7 mouse cellular contexts compared by ENCODE assay signal in genomic region chr2:126707438-126707779, GRCm38 (mm10). TPM values are rescaled to one million over a fixed set of nuclear protein-coding genes. Genes with fewer than 3 reads are reported as not detected.
DNase-seq lines count a peak whose midpoint lies in the region; ATAC-seq and TF ChIP-seq lines count a peak whose summit lies in the region.

No protein-coding gene starts in this region.

- peak overlapping the region; percentile 58 for H3K4me2 ChIP-seq in neural tube, embryonic 11.5 days (ENCODE audit: low read depth)
- H3K4me2 ChIP-seq in forebrain, embryonic 13.5 days = peak overlapping the region; percentile 74
- peak overlapping the region; percentile 84 for H3K4me2 ChIP-seq in liver, embryonic 12.5 days
- H3K4me2 ChIP-seq in stomach, postnatal 0 days (replicated peaks; ENCODE audit: low read depth) = peak overlapping the region; percentile 69

- WGBS in neural tube, embryonic 11.5 days = under 1% methylated on average over 23 of the region's 23 CpGs
- WGBS in forebrain, embryonic 13.5 days = under 1% methylated on average over 23 of the region's 23 CpGs
- 1% methylated on average over 23 of the region's 23 CpGs for WGBS in liver, embryonic 12.5 days (ENCODE audit: insufficient replicate concordance)
- WGBS in stomach, postnatal 0 days = 0% methylated on average over 23 of the region's 23 CpGs

- H3K9me3 ChIP-seq in neural tube, embryonic 11.5 days (ENCODE audit: control insufficient read depth, low read length) = no peaks in the 10 kb centered on the region
- H3K9me3 ChIP-seq in forebrain, embryonic 13.5 days (replicated peaks) = no peaks in the 10 kb centered on the region
- no peaks in the 10 kb centered on the region for H3K9me3 ChIP-seq in liver, embryonic 12.5 days (replicated peaks)
- no peaks in the 10 kb centered on the region for H3K9me3 ChIP-seq in stomach, postnatal 0 days (ENCODE audit: control insufficient read depth, low read length)

- peak overlapping the region; percentile 73 for H3K4me3 ChIP-seq in neural tube, embryonic 11.5 days (ENCODE audit: low read depth, low read length)
- peak overlapping the region; percentile 91 for H3K4me3 ChIP-seq in forebrain, embryonic 13.5 days
- H3K4me3 ChIP-seq in liver, embryonic 12.5 days = peak overlapping the region; percentile 94
- peak overlapping the region; percentile 90 for H3K4me3 ChIP-seq in stomach, postnatal 0 days (ENCODE audit: low read depth, low read length)

- H3K4me1 ChIP-seq in neural tube, embryonic 11.5 days (ENCODE audit: control insufficient read depth, insufficient read depth, low read length) = peaks cover 3% of the 10 kb centered on the region; the same call in 1 of the 2 replicates
- peaks cover 11% of the 10 kb centered on the region for H3K4me1 ChIP-seq in forebrain, embryonic 13.5 days
- peaks cover 10% of the 10 kb centered on the region for H3K4me1 ChIP-seq in liver, embryonic 12.5 days
- no peaks in the 10 kb centered on the region for H3K4me1 ChIP-seq in stomach, postnatal 0 days (replicated peaks; ENCODE audit: control insufficient read depth, insufficient read depth)

- ATAC-seq in neural tube, embryonic 11.5 days (ENCODE audit: insufficient read depth, low FRiP score, low TSS enrichment) = peak; percentile 86
- ATAC-seq in forebrain, embryonic 13.5 days = no peak; the same call in 1 of the 2 replicates
- peak; percentile 82 for ATAC-seq in liver, embryonic 12.5 days
- peak; percentile 79 for ATAC-seq in stomach, postnatal 0 days (ENCODE audit: low FRiP score, low TSS enrichment)

- H3K9ac ChIP-seq in neural tube, embryonic 11.5 days (ENCODE audit: low read length) = peak overlapping the region; percentile 78
- H3K9ac ChIP-seq in forebrain, embryonic 13.5 days = peak overlapping the region; percentile 93
- peak overlapping the region; percentile 88 for H3K9ac ChIP-seq in liver, embryonic 12.5 days
- peak overlapping the region; percentile 89 for H3K9ac ChIP-seq in stomach, postnatal 0 days (ENCODE audit: low read length)

- H3K27me3 ChIP-seq in neural tube, embryonic 11.5 days (ENCODE audit: control insufficient read depth, insufficient read depth, low read length) = no peaks in the 10 kb centered on the region
- peaks cover 17% of the 10 kb centered on the region for H3K27me3 ChIP-seq in forebrain, embryonic 13.5 days
- H3K27me3 ChIP-seq in liver, embryonic 12.5 days (replicated peaks) = peaks cover 16% of the 10 kb centered on the region
- no peaks in the 10 kb centered on the region for H3K27me3 ChIP-seq in stomach, postnatal 0 days (ENCODE audit: control insufficient read depth, insufficient read depth, low read length)

- no peaks in the 10 kb centered on the region for H3K36me3 ChIP-seq in neural tube, embryonic 11.5 days (ENCODE audit: control insufficient read depth, insufficient read depth, low read length)
- H3K36me3 ChIP-seq in forebrain, embryonic 13.5 days (ENCODE audit: poor library complexity, severe bottlenecking) = no peaks in the 10 kb centered on the region
- H3K36me3 ChIP-seq in liver, embryonic 12.5 days = 0 out of 2 replicates have a peak, but pooled peaks cover 4% of the 10 kb centered on the region
- H3K36me3 ChIP-seq in stomach, postnatal 0 days (ENCODE audit: control insufficient read depth, insufficient read depth, low read length) = no peaks in the 10 kb centered on the region

- no peak for DNase-seq in neural tube, embryonic 11.5 days (ENCODE audit: low spot score)
- no peak for DNase-seq in neural tube, embryonic 10.5 days (ENCODE audit: extremely low spot score, low spot score)
- DNase-seq in stomach, postnatal 0 days (ENCODE audit: low spot score) = no peak
- DNase-seq in urinary bladder, adult 2 months (ENCODE audit: low spot score) = no peak
- DNase-seq in thymus, postnatal 10 days (ENCODE audit: low spot score in 2 of 2) = no peak

- H3K27ac ChIP-seq in neural tube, embryonic 11.5 days (ENCODE audit: low read depth, low read length) = no peak overlapping the region; the same call in 1 of the 2 replicates
- H3K27ac ChIP-seq in forebrain, embryonic 13.5 days = peak overlapping the region; percentile 86
- peak overlapping the region; percentile 77 for H3K27ac ChIP-seq in liver, embryonic 12.5 days
- H3K27ac ChIP-seq in stomach, postnatal 0 days (replicated peaks) = peak overlapping the region; percentile 91

- TF ChIP-seq CTCF in stomach, postnatal 0 days (IDR thresholded peaks at IDR 0.05; ENCODE audit: low read depth) = no peak

- no peak for TF ChIP-seq EP300 in stomach, postnatal 0 days (optimal IDR thresholded peaks at IDR 0.05)

RNA-seq across cellular contexts. Expression of gene Usp8, which starts 0.3 kb away (rescaled TPM):
- 47.3 and 47.7 TPM in 2 replicates for polyA plus RNA-seq in neural tube, embryonic 11.5 days (2014; fragmentation: Nextera tagmentation; extraction: Ambion mirVana)
- 28.9 and 30.8 TPM in 2 replicates for polyA plus RNA-seq in forebrain, embryonic 13.5 days (2015; fragmentation: Nextera tagmentation; extraction: Ambion mirVana)
- 27.7 TPM in 2 replicates for polyA plus RNA-seq in liver, embryonic 12.5 days (2016; fragmentation: Nextera tagmentation; extraction: Ambion mirVana)
- polyA plus RNA-seq in stomach, postnatal 0 days (2015; fragmentation: Nextera tagmentation; extraction: Ambion mirVana) = 19.1 and 19.2 TPM in 2 replicates
- 38.9 and 40.3 TPM in 2 replicates for polyA plus RNA-seq in urinary bladder, adult 2 months (2012; rRNA removed)

RNA-seq across cellular contexts. Expression of gene Gabpb1, which starts 31.3 kb away (rescaled TPM):
- 81.8 and 82.6 TPM in 2 replicates for polyA plus RNA-seq in neural tube, embryonic 11.5 days (2014; fragmentation: Nextera tagmentation; extraction: Ambion mirVana)
- 68.6 and 70.3 TPM in 2 replicates for polyA plus RNA-seq in forebrain, embryonic 13.5 days (2015; fragmentation: Nextera tagmentation; extraction: Ambion mirVana)
- polyA plus RNA-seq in liver, embryonic 12.5 days (2016; fragmentation: Nextera tagmentation; extraction: Ambion mirVana) = 35.3 and 36.2 TPM in 2 replicates
- 15.9 and 17.1 TPM in 2 replicates for polyA plus RNA-seq in stomach, postnatal 0 days (2015; fragmentation: Nextera tagmentation; extraction: Ambion mirVana)
- 16.4 and 17.1 TPM in 2 replicates for polyA plus RNA-seq in urinary bladder, adult 2 months (2012; rRNA removed)
